Mouse (Mus musculus): ENCODE results near the gene Med26. TPM values are rescaled to one million over a fixed set of nuclear protein-coding genes. Genes with fewer than 3 reads are reported as not detected.

Gene Med26
- total RNA-seq, 2 experiments from 2014 or later, result 8.5 to 9.8 TPM

- intact Hi-C loops (cut with DNase I), result no loop called here
- no peak for DNase-seq (ENCODE audit: low spot score in 2 of 2)
Observed at GRCm38 (mm10) chr8:72549314-72549892, 1.3 kb upstream of the Med26 start.

- peak in 1 of 2 experiments; percentile 38 for DNase-seq (ENCODE audit: low spot score in 2 of 2)
Observed at GRCm38 (mm10) chr8:72548644-72549313, 709 bp upstream of the Med26 start.

GRCm38 (mm10) chr8:72547122-72547801 is 808 bp downstream of the Med26 start:
- intact Hi-C loops (cut with DNase I), result no loop called here
- DNase-seq (ENCODE audit: low spot score in 2 of 2), result no peak

More at GRCm38 (mm10) chr8:72548644-72549313, 709 bp upstream of the Med26 start:
- intact Hi-C loops (cut with DNase I), result loop anchor here (1.0 kb wide), 1 partner anchor 56 kb away; the partner anchor contains the start of gene Slc35e1

GRCm38 (mm10) chr8:72539234-72539633 is 8.8 kb downstream of the Med26 start:
- intact Hi-C loops (cut with DNase I), result no loop called here
- no peak for DNase-seq (ENCODE audit: low spot score in 2 of 2)

GRCm38 (mm10) chr8:72534888-72535287 is 13.2 kb downstream of the Med26 start:
- intact Hi-C loops (cut with DNase I), result no loop called here
- DNase-seq (ENCODE audit: low spot score in 2 of 2), result no peak

- no peak for DNase-seq (ENCODE audit: low spot score in 2 of 2)
- intact Hi-C loops (cut with DNase I), result no loop called here
Observed at GRCm38 (mm10) chr8:72532103-72532502, 16.0 kb downstream of the Med26 start.

GRCm38 (mm10) chr8:72521888-72522287 is 26.2 kb downstream of the Med26 start:
- intact Hi-C loops (cut with DNase I), result loop anchor here (10.0 kb wide), 1 partner anchor 1107 kb away; no protein-coding TSS in a partner anchor
- no peak for DNase-seq (ENCODE audit: low spot score in 2 of 2)

GRCm38 (mm10) chr8:72517421-72517988 is 30.6 kb downstream of the Med26 start:
- no peak for DNase-seq (ENCODE audit: low spot score in 2 of 2)
- intact Hi-C loops (cut with DNase I), result no loop called here

GRCm38 (mm10) chr8:72513158-72513557 is 34.9 kb downstream of the Med26 start:
- DNase-seq (ENCODE audit: low spot score in 2 of 2), result no peak
- intact Hi-C loops (cut with DNase I), result no loop called here

- no peak for DNase-seq (ENCODE audit: low spot score in 2 of 2)
- intact Hi-C loops (cut with DNase I), result no loop called here
Observed at GRCm38 (mm10) chr8:72512648-72513047, 35.4 kb downstream of the Med26 start.

- intact Hi-C loops (cut with DNase I), result no loop called here
- DNase-seq (ENCODE audit: low spot score in 2 of 2), result no peak
Observed at GRCm38 (mm10) chr8:72507505-72507904, 40.6 kb downstream of the Med26 start.

- intact Hi-C loops (cut with DNase I), result no loop called here
- no peak for DNase-seq (ENCODE audit: low spot score in 2 of 2)
Observed at GRCm38 (mm10) chr8:72504637-72505314, 43.3 kb downstream of the Med26 start.

GRCm38 (mm10) chr8:72504137-72504536 is 43.9 kb downstream of the Med26 start:
- peak; percentile 50 to 57 for DNase-seq (ENCODE audit: low spot score in 2 of 2)
- intact Hi-C loops (cut with DNase I), result no loop called here

- intact Hi-C loops (cut with DNase I), result no loop called here
- DNase-seq (ENCODE audit: low spot score in 2 of 2), result no peak
Observed at GRCm38 (mm10) chr8:72500521-72500931, 47.5 kb downstream of the Med26 start.

GRCm38 (mm10) chr8:72499521-72500284 is 48.4 kb downstream of the Med26 start:
- intact Hi-C loops (cut with DNase I), result no loop called here
- no peak for DNase-seq (ENCODE audit: low spot score in 2 of 2)

GRCm38 (mm10) chr8:72498527-72498926 is 49.5 kb downstream of the Med26 start:
- intact Hi-C loops (cut with DNase I), result no loop called here
- no peak for DNase-seq (ENCODE audit: low spot score in 2 of 2)

GRCm38 (mm10) chr8:72497911-72498310 is 50.2 kb downstream of the Med26 start:
- intact Hi-C loops (cut with DNase I), result no loop called here
- DNase-seq (ENCODE audit: low spot score in 2 of 2), result no peak

- DNase-seq (ENCODE audit: low spot score in 2 of 2), result no peak
- intact Hi-C loops (cut with DNase I), result no loop called here
Observed at GRCm38 (mm10) chr8:72496217-72496616, 51.9 kb downstream of the Med26 start.
